Mouse (Mus musculus): ENCODE data around the gene Arl3. TPM values are rescaled to one million over a fixed set of nuclear protein-coding genes. Genes with fewer than 3 reads are reported as not detected.
A peak's percentile ranks its signal among the peaks of the same experiment; 100 is the strongest.

The Arl3 gene
- polyA plus RNA-seq, 1 experiment from 2014 or later = 141 TPM

DNA sequence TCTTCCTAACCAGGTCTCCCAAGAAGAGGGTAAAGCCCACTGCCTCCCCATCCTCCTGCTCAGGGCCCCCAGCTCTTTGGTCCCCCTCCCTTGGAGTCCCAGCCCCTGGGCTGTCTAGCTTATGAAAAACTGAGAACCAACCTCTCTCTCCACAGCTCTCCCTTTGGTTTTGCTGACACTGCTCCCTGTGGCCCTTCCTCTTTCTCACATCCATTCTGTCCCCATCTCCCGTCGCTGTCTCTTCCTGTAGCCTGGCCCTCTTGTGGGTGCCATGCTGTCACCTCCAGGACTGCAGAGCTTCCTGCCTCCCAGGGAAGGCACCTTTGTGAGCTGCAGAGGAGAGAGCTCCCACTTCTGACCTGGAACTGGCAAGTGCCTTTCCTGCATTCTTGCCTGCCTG is 86.3 kb downstream of the Arl3 start:
- Histone ChIP-seq H3K4me1 (replicated peaks; ENCODE audit: control insufficient read depth, insufficient read depth, low read length) (peaks cover 21% of the 10 kb centered on the region; the same call in 1 of the 2 replicates), H3K27me3 (ENCODE audit: control insufficient read depth, insufficient read depth, low read length) (no peaks in the 10 kb centered on the region), H3K36me3 (replicated peaks; ENCODE audit: control insufficient read depth, insufficient read depth) (peaks cover 32% of the 10 kb centered on the region), H3K27ac (no peak overlapping the region), H3K9ac (no peak overlapping the region), H3K4me3 (replicated peaks; ENCODE audit: low read length) (no peak overlapping the region), H3K4me2 (replicated peaks) (no peak overlapping the region), H3K9me3 (ENCODE audit: control insufficient read depth, low read length) (no peaks in the 10 kb centered on the region)
- DNase-seq (ENCODE audit: low spot score) = no peak
- WGBS = 81% methylated on average over 2 of the region's 2 CpGs
- ATAC-seq (ENCODE audit: low FRiP score) = no peak

DNA sequence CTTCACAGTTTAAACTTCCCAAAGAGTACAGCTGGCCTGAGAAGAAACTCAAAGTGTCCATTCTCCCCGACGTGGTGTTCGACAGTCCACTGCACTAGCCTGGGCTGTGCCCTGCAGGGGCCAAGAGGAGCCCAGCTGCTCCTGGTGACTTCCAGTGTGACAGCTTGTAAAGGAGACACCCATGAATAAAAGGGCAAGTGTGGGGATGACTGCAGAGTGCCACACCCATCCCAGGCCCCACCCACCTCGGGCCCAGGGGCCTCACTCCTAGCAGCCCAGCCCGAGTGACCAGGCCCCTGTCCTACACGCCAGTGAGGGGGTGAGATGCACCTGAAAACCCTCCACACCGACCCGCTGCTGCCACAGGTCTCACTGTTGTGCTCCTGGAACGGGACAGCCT is 87.2 kb downstream of the Arl3 start:
- H3K4me3 ChIP-seq (replicated peaks; ENCODE audit: low read length) = no peak overlapping the region
- H3K27ac ChIP-seq = no peak overlapping the region
- H3K4me2 ChIP-seq (replicated peaks) = no peak overlapping the region

DNA sequence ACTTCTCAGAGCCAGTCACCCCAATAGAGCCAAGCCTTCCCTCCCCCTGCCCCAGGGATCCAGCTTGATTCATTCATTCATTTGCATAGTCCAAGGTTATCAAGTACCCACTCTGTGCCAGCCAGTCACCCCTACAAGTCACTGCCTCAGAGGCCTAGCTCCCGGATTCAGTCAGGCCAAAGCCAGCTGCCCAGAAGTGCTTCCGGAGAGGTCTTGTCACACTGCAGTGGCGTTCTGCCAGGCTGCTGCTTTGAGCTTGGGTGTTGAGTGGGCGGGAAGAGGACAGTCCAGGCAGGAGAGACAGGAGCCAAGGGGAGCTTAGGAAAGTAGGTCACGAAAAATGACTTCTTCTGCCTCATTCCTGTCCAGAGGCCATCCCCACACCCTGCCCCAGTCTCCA is 88.5 kb downstream of the Arl3 start:
- H3K9me3 ChIP-seq (ENCODE audit: control insufficient read depth, low read length) = no peaks in the 10 kb centered on the region
- 73% methylated on average over 5 of the region's 5 CpGs for WGBS
- no peak overlapping the region; the same call in 1 of the 2 replicates for H3K9ac ChIP-seq
- no peak overlapping the region for H3K4me3 ChIP-seq (replicated peaks; ENCODE audit: low read length)
- ATAC-seq (ENCODE audit: low FRiP score) = 0 out of 2 replicates have a peak, but pooled peaks have one; percentile 42
- DNase-seq (ENCODE audit: low spot score) = no peak
- no peak overlapping the region for H3K4me2 ChIP-seq (replicated peaks)
- H3K27me3 ChIP-seq (ENCODE audit: control insufficient read depth, insufficient read depth, low read length) = no peaks in the 10 kb centered on the region
- peak overlapping the region; percentile 55; the same call in 1 of the 2 replicates for H3K27ac ChIP-seq
- peaks cover 44% of the 10 kb centered on the region for H3K36me3 ChIP-seq (replicated peaks; ENCODE audit: control insufficient read depth, insufficient read depth)
- H3K4me1 ChIP-seq (replicated peaks; ENCODE audit: control insufficient read depth, insufficient read depth, low read length) = peaks cover 34% of the 10 kb centered on the region

More for the DNA sequence above, 87.2 kb downstream of the Arl3 start:
- Histone ChIP-seq H3K9ac (no peak overlapping the region), H3K4me1 (replicated peaks; ENCODE audit: control insufficient read depth, insufficient read depth, low read length) (peaks cover 29% of the 10 kb centered on the region), H3K9me3 (ENCODE audit: control insufficient read depth, low read length) (no peaks in the 10 kb centered on the region), H3K27me3 (ENCODE audit: control insufficient read depth, insufficient read depth, low read length) (no peaks in the 10 kb centered on the region), H3K36me3 (replicated peaks; ENCODE audit: control insufficient read depth, insufficient read depth) (peaks cover 32% of the 10 kb centered on the region)
- 0 out of 2 replicates have a peak, but pooled peaks have one; percentile 17 for ATAC-seq (ENCODE audit: low FRiP score)
- no peak for DNase-seq (ENCODE audit: low spot score)
- 71% methylated on average over 9 of the region's 9 CpGs for WGBS

DNA sequence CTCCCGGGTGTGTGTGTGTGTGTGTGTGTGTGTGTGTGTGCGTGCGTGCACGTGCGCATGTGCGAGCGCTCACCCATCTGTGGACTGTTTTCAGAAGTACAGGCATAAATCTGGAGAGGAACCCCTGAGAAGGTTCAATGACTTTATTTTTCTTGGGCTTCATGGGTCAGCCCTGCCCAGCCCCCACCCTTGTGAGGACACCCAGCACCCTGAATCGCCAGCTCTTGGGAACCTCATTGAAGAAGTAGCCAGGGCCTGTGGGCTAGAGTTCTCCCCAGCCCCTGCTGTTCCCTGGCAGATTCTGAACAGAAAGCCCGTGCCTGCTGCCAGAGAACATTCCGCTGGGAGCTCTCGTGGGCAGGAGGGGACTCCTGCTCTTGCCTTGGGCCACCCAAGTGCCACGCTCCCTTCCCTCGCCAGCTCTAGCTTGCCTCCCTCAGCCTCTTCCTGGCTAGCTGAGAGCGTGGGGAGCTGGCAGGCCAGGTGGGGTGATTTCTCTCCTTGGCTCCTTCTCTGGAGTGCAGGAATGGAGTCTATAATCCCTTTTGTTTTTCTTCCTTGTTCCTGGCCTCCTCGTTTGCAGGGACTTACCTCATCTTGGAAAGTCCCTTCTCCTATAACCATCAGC is 89.2 kb downstream of the Arl3 start:
- Histone ChIP-seq H3K9me3 (ENCODE audit: control insufficient read depth, low read length) (no peaks in the 10 kb centered on the region), H3K4me1 (replicated peaks; ENCODE audit: control insufficient read depth, insufficient read depth, low read length) (peaks cover 40% of the 10 kb centered on the region), H3K36me3 (replicated peaks; ENCODE audit: control insufficient read depth, insufficient read depth) (peaks cover 48% of the 10 kb centered on the region), H3K4me3 (replicated peaks; ENCODE audit: low read length) (no peak overlapping the region), H3K4me2 (replicated peaks) (no peak overlapping the region), H3K27ac (peak overlapping the region; percentile 55), H3K27me3 (ENCODE audit: control insufficient read depth, insufficient read depth, low read length) (no peaks in the 10 kb centered on the region), H3K9ac (no peak overlapping the region)
- DNase-seq (ENCODE audit: low spot score) (no peak), ATAC-seq (ENCODE audit: low FRiP score) (no peak)
- whole genome bisulfite sequencing = 70% methylated on average over 15 of the region's 15 CpGs

DNA sequence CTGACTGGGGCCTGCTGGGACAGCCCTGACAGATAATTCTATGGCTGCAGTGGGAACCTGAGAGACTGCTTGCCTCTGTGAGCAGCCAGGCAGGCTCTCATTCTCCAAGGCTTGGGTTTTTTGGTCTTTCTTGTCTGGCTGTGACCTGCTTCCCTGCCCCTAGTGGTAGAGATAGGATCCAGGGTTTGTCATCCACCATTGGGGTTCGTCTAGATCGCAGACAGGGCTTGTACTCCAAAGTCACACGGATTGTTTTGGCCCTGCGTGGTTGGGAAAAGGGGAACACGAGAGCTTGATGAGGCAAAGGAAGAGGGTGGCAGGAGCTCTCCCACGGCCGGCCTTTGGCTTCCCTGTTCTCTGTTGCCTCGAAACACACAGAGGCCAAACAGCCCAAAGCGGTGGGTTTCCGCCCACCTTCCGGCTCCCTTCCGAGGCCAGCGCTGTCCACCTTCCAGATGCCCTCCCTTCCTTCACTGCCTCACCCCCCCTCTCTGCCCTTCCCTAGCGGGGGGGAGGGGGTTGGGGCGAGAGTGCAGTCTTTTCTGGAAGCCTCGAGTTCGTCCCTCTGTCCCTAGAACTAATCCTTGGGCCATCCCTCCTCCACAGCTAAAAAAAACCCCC is 90.0 kb downstream of the Arl3 start:
- peaks cover 56% of the 10 kb centered on the region for H3K36me3 ChIP-seq (replicated peaks; ENCODE audit: control insufficient read depth, insufficient read depth)
- H3K9me3 ChIP-seq (ENCODE audit: control insufficient read depth, low read length) = no peaks in the 10 kb centered on the region
- H3K27ac ChIP-seq = no peak overlapping the region
- H3K4me3 ChIP-seq (replicated peaks; ENCODE audit: low read length) = no peak overlapping the region
- ATAC-seq (ENCODE audit: low FRiP score) (no peak), DNase-seq (ENCODE audit: low spot score) (no peak)
- no peak overlapping the region for H3K4me2 ChIP-seq (replicated peaks)
- 40% methylated on average over 17 of the region's 17 CpGs for WGBS
- no peaks in the 10 kb centered on the region for H3K27me3 ChIP-seq (ENCODE audit: control insufficient read depth, insufficient read depth, low read length)
- peaks cover 40% of the 10 kb centered on the region for H3K4me1 ChIP-seq (replicated peaks; ENCODE audit: control insufficient read depth, insufficient read depth, low read length)
- H3K9ac ChIP-seq = 0 out of 2 replicates have a peak overlapping the region, but pooled peaks have one; percentile 16

DNA sequence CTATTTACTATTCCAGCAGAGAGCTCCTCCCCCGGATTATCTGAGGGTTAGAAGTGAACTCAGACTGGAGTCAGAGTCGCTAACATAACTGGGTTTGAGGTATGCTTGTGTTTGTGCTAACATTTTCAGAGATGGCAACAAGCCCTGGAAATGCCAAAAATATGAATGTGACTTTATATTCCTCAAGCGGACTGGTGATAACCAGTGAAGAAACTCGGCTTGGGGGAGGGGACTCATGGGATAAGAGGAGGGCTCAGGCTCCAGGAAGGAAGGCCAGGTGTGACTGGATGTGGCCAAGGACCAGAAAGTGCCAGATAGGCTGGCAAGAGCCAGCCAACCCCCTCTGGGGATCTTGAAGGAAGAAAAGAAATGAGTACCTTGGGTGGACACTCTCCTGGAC is 91.2 kb downstream of the Arl3 start:
- H3K9ac ChIP-seq = no peak overlapping the region
- H3K36me3 ChIP-seq (replicated peaks; ENCODE audit: control insufficient read depth, insufficient read depth) = peaks cover 55% of the 10 kb centered on the region
- H3K4me1 ChIP-seq (replicated peaks; ENCODE audit: control insufficient read depth, insufficient read depth, low read length) = peaks cover 44% of the 10 kb centered on the region
- WGBS = 38% methylated on average over 4 of the region's 4 CpGs
- no peak overlapping the region for H3K4me2 ChIP-seq (replicated peaks)
- DNase-seq (ENCODE audit: low spot score) (no peak), ATAC-seq (ENCODE audit: low FRiP score) (no peak)
- H3K27me3 ChIP-seq (ENCODE audit: control insufficient read depth, insufficient read depth, low read length) = no peaks in the 10 kb centered on the region
- no peak overlapping the region for H3K4me3 ChIP-seq (replicated peaks; ENCODE audit: low read length)
- peak overlapping the region; percentile 48; the same call in 1 of the 2 replicates for H3K27ac ChIP-seq
- H3K9me3 ChIP-seq (ENCODE audit: control insufficient read depth, low read length) = no peaks in the 10 kb centered on the region

DNA sequence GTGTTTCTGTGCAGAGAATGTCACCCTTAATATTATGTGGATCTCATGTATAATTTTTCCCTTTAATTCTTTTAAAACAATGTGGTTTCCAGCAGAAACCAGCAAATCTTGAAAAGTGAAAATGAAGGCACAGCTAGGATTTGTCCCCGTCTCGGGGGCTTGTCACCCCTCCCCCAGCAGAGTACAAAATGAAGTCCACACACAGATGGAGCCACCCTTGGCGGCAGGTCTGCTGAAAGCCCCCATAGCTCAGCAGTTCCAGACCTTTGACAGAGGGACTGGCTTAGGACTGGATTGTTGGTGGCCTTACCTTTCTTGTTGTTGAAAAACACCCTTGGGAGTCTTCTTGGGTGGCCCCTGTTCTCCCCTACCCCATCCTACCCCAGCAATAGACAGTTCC is 91.6 kb downstream of the Arl3 start:
- WGBS = 17% methylated on average over 3 of the region's 3 CpGs
- Histone ChIP-seq H3K4me3 (replicated peaks; ENCODE audit: low read length) (no peak overlapping the region), H3K27ac (peak overlapping the region; percentile 48), H3K4me2 (replicated peaks) (no peak overlapping the region), H3K27me3 (ENCODE audit: control insufficient read depth, insufficient read depth, low read length) (no peaks in the 10 kb centered on the region), H3K4me1 (replicated peaks; ENCODE audit: control insufficient read depth, insufficient read depth, low read length) (peaks cover 48% of the 10 kb centered on the region), H3K9ac (no peak overlapping the region), H3K9me3 (ENCODE audit: control insufficient read depth, low read length) (no peaks in the 10 kb centered on the region), H3K36me3 (replicated peaks; ENCODE audit: control insufficient read depth, insufficient read depth) (peaks cover 51% of the 10 kb centered on the region)
- ATAC-seq (ENCODE audit: low FRiP score) = no peak
- no peak for DNase-seq (ENCODE audit: low spot score)

Other genes starting within 250 kb of the Arl3 start
- gene Psd, start 246.0 kb downstream of the Arl3 start, polyA plus RNA-seq (2014; fragmentation: Nextera tagmentation; extraction: Ambion mirVana) = 131 and 152 TPM in 2 replicates
- 45.5 and 49.1 TPM in 2 replicates for gene Fbxl15, start 245.0 kb downstream of the Arl3 start, polyA plus RNA-seq (2014; fragmentation: Nextera tagmentation; extraction: Ambion mirVana)
- 318 and 321 TPM in 2 replicates for gene Cuedc2, start 234.5 kb downstream of the Arl3 start, polyA plus RNA-seq (2014; fragmentation: Nextera tagmentation; extraction: Ambion mirVana)
- gene Mfsd13a, start 232.1 kb downstream of the Arl3 start, polyA plus RNA-seq (2014; fragmentation: Nextera tagmentation; extraction: Ambion mirVana) = 9.9 and 10.0 TPM in 2 replicates
- gene 2310034G01Rik, start 222.9 kb downstream of the Arl3 start, polyA plus RNA-seq (2014; fragmentation: Nextera tagmentation; extraction: Ambion mirVana) = 2.5 and 2.8 TPM in 2 replicates
- 327 and 382 TPM in 2 replicates for gene Actr1a, start 177.4 kb downstream of the Arl3 start, polyA plus RNA-seq (2014; fragmentation: Nextera tagmentation; extraction: Ambion mirVana)
- gene Sufu, start 176.3 kb downstream of the Arl3 start, polyA plus RNA-seq (2014; fragmentation: Nextera tagmentation; extraction: Ambion mirVana) = 23.0 and 24.1 TPM in 2 replicates
- gene Trim8, start 71.5 kb downstream of the Arl3 start, polyA plus RNA-seq (2014; fragmentation: Nextera tagmentation; extraction: Ambion mirVana) = 37.5 and 39.4 TPM in 2 replicates
- gene Sfxn2, start 167 bp upstream of the Arl3 start, polyA plus RNA-seq (2014; fragmentation: Nextera tagmentation; extraction: Ambion mirVana) = 7.2 and 8.4 TPM in 2 replicates
- gene Wbp1l, start 25.9 kb upstream of the Arl3 start, polyA plus RNA-seq (2014; fragmentation: Nextera tagmentation; extraction: Ambion mirVana) = 29.9 and 31.7 TPM in 2 replicates
- gene Cyp17a1, start 100.0 kb upstream of the Arl3 start, polyA plus RNA-seq (2014; fragmentation: Nextera tagmentation; extraction: Ambion mirVana) = not detected in 2 replicates
- gene Borcs7, start 116.7 kb upstream of the Arl3 start, polyA plus RNA-seq (2014; fragmentation: Nextera tagmentation; extraction: Ambion mirVana) = 21.2 and 26.6 TPM in 2 replicates
- gene As3mt, start 134.3 kb upstream of the Arl3 start, polyA plus RNA-seq (2014; fragmentation: Nextera tagmentation; extraction: Ambion mirVana) = 38.6 and 40.1 TPM in 2 replicates
- 9.3 and 10.8 TPM in 2 replicates for gene Cnnm2, start 188.4 kb upstream of the Arl3 start, polyA plus RNA-seq (2014; fragmentation: Nextera tagmentation; extraction: Ambion mirVana)

Data from hindbrain, embryonic 14.5 days (tissue).